Mouse (Mus musculus) heart, adult 2 months (tissue): ENCODE measurements around the gene Tspyl1. TPM values are rescaled to one million over a fixed set of nuclear protein-coding genes. Genes with fewer than 3 reads are reported as not detected.

ENCODE experiments used
- DNase-seq, 2 experiments: peaks; one replicate each; pipeline ENCODE4 v3.0.0; 2021
- H3K27ac ChIP-seq: fragments of 200-600 bp; 2 replicates; pipeline ENCODE4 v1.8.1; 2022
- H3K27me3 ChIP-seq: fragments of 200-500 bp; 2 replicates; pipeline ENCODE4 v1.6.1; 2012; ENCODE audit warnings: mild to moderate bottlenecking, low read length, inconsistent platforms, mixed read lengths; ENCODE audit not compliant: control insufficient read depth, insufficient read depth
- H3K36me3 ChIP-seq: fragments of 200-500 bp; 2 replicates; pipeline ENCODE4 v1.6.1; 2012; ENCODE audit warnings: low read length, inconsistent platforms; ENCODE audit not compliant: control insufficient read depth, insufficient read depth
- H3K4me1 ChIP-seq: fragments of 200-500 bp; 2 replicates; pipeline ENCODE4 v1.6.1; 2011; ENCODE audit warnings: low read length; ENCODE audit not compliant: control insufficient read depth, insufficient read depth
- H3K4me3 ChIP-seq: fragments of 200-600 bp; 2 replicates; pipeline ENCODE4 v1.8.1; 2022
- H3K79me2 ChIP-seq: fragments of 200-500 bp; replicated peaks from 2 replicates; pipeline ENCODE4 v1.6.1; 2012; ENCODE audit warnings: mild to moderate bottlenecking, inconsistent platforms, low read length, moderate library complexity, mixed read lengths; ENCODE audit not compliant: control insufficient read depth, insufficient read depth
- H3K9ac ChIP-seq: fragments of 200-500 bp; 2 replicates; pipeline ENCODE4 v1.6.1; 2012; ENCODE audit warnings: low read depth, mild to moderate bottlenecking, control low read depth, inconsistent platforms, low read length, mixed read lengths
- CTCF ChIP-seq: fragments of 200-600 bp; IDR thresholded peaks from 2 replicates; pipeline ENCODE4 v1.8.1; 2022; ENCODE audit warnings: antibody characterized with exemption, mild to moderate bottlenecking, moderate library complexity
- EP300 ChIP-seq: fragments of 200-500 bp; IDR thresholded peaks from 2 replicates; pipeline ENCODE4 v1.6.1; 2011; ENCODE audit warnings: low read depth, low read length, control low read depth; ENCODE audit not compliant: insufficient read depth
- POLR2A ChIP-seq: fragments of 200-500 bp; IDR thresholded peaks from 2 replicates; pipeline ENCODE4 v1.6.1; 2011; ENCODE audit warnings: mild to moderate bottlenecking, low read depth, low read length, control low read depth; ENCODE audit not compliant: insufficient read depth
- WGBS: fragments of 180-500 bp; shearing (Covaris S2); methylation state at CpG from one replicate; pipeline ENCODE4 v1.1.7; 2018; 5-methylcytosine and 5-hydroxymethylcytosine counted together
- intact Hi-C: fragments of 180-260 bp; cut with DNase I; formaldehyde crosslinking; loops from one replicate; pipeline ENCODE4 v1.15.1; 2025
- long read RNA-seq: library from polyadenylated mRNA; stranded (forward); transcript quantifications from one replicate; pipeline ENCODE4 v2.0.0, GENCODE M21; 2021
- polyA plus RNA-seq: library from polyadenylated mRNA; depleted of rRNA; stranded (reverse); fragments of >200 nt; gene quantifications from 2 replicates; pipeline ENCODE4 v1.2.3, GENCODE M21; 2012; rRNA removed
- total RNA-seq, 2 experiments: library from RNA; stranded (reverse); gene quantifications; 2 replicates each; pipeline ENCODE4 v1.2.3; 2021

The Tspyl1 gene
- 10 to 100 TPM; 57.0 to 64.4 TPM for total RNA-seq
- 30.6 and 55.3 TPM in 2 replicates for polyA plus RNA-seq
- long read RNA-seq, transcript Tspyl1-201 (1 exons, 3,086 nt) = major isoform, 123 of 123 reads
- long read RNA-seq, partial matches to known transcripts = 0 of 123 reads
- long read RNA-seq, other reads (novel, unspliced or antisense) = 0 of 123 reads

DNA sequence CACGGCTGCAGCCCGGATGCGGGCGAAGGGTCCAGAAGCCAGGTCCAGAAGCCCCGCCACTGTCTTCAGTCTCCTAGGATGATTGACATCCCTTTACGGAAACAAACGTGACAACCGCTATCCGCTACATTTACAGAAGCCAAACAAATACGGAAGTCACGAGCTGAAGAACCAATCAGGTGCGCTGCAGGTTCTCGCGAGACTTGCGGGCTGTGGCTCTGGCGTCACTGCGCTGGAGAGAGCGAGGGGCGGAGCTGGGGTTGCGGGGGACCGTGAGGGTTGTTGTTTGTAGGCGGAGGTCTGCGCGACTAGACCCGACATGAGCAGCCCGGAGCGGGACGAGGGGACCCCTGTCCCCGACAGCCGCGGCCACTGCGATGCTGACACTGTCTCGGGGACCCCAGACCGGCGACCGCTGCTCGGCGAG lies at the start of gene Tspyl1:
TSS of gene Tspyl1 (plus strand) at position 229 of the 427 bp plus-strand sequence.
- H3K4me1 ChIP-seq = peaks cover 3% of the 10 kb centered on the region
- peak; percentile 97 to 98 for DNase-seq
- intact Hi-C loops = loop anchor here (1.0 to 5.0 kb wide), 6 partner anchors 15 to 245 kb away; partner anchors contain the start of genes Calhm5, Nt5dc1, Trappc3l and Tspyl4
- H3K9ac ChIP-seq = peak within 1 kb of the TSS; percentile 98
- peak within 1 kb of the TSS; percentile 94 for H3K4me3 ChIP-seq
- peak; percentile 76 for TF ChIP-seq EP300
- no peak for TF ChIP-seq CTCF
- peak; percentile 86 for TF ChIP-seq POLR2A
- peaks cover 12% of the 10 kb centered on the region for H3K36me3 ChIP-seq
- H3K79me2 ChIP-seq = peaks cover 4% of the 10 kb centered on the region; the same call in 1 of the 2 replicates
- under 1% methylated on average over 38 of the region's 38 CpGs for WGBS
- no peaks in the 10 kb centered on the region for H3K27me3 ChIP-seq
- peak within 1 kb of the TSS; percentile 96 for H3K27ac ChIP-seq

DNA sequence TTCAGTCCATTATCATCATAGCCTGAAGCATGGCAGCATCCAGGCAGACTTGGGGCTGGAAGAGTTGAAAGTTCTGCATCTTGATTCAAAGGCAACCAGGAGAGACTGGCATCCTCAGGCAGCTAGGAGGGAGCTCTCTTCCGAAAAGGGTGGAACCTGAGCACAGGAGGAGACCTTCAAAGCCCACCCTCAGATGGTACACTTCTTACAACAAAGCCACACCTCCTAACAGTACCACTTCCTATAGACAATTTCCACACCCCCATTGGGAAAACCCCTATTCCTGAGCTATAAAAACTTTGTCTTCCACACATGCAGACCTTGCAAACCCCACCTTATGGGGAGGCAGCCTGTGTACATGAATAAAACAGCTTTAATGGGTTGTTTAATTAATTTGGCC lies 48.6 kb upstream of the Tspyl1 start:
- 96% methylated on average over 1 of the region's 1 CpGs for WGBS
- no peaks in the 10 kb centered on the region for H3K27me3 ChIP-seq
- TF ChIP-seq CTCF = no peak
- H3K4me3 ChIP-seq = no peak overlapping the region
- no peak for DNase-seq
- H3K27ac ChIP-seq = no peak overlapping the region
- H3K79me2 ChIP-seq = no peaks in the 10 kb centered on the region
- no peak overlapping the region for H3K9ac ChIP-seq
- H3K36me3 ChIP-seq = no peaks in the 10 kb centered on the region
- no peaks in the 10 kb centered on the region for H3K4me1 ChIP-seq
- intact Hi-C loops = no loop called here

DNA sequence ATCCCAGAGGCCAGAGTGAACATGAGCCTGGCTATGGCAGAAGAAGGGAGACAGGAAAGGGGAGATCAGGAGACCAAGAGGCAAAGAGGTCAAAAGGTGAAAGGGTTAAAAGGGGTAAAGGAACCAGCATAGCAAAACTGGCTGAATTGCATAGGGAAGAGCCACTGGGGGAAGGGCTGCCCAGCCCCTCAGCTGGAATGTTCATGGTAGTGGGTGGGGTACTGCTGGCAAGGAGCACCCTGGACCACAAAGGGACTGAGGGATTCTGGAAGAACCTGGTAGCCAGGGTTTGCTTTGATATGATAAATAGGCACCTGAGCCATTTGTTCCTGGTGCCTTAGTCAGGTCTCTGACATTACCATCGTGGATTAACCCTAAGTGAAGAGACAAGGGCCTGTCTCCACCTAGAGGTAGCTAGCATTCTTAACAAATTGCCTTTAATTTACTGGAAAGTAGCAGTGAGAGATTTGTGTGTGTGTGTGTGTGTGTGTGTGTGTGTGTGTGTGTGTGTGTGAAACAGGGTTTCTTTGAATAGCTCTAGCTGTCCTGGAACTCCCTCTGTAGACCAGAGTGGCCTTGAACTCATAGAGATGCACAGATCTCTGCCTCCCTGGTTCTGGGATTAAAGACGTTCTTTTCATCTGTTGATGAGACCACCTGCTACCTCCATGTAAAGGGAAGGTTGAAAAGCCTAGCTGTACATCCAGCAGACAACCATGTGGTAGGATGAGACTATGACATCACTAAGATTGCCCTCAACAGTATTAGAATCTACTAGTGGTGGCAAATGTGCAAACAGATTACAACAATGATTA lies 47.9 kb upstream of the Tspyl1 start:
- H3K27ac ChIP-seq = no peak overlapping the region
- H3K4me3 ChIP-seq = no peak overlapping the region
- H3K36me3 ChIP-seq = no peaks in the 10 kb centered on the region
- TF ChIP-seq EP300 = no peak
- TF ChIP-seq CTCF = peak; percentile 35
- TF ChIP-seq POLR2A = no peak
- no peaks in the 10 kb centered on the region for H3K27me3 ChIP-seq
- intact Hi-C loops = no loop called here
- H3K9ac ChIP-seq = no peak overlapping the region
- no peak for DNase-seq
- no peaks in the 10 kb centered on the region for H3K79me2 ChIP-seq
- WGBS = 43% methylated on average over 2 of the region's 2 CpGs
- H3K4me1 ChIP-seq = no peaks in the 10 kb centered on the region

GRCm38 (mm10) chr10:34235384-34235783 lies 46.6 kb upstream of the Tspyl1 start:
- Histone ChIP-seq H3K27ac (no peak overlapping the region), H3K36me3 (no peaks in the 10 kb centered on the region), H3K4me3 (no peak overlapping the region), H3K9ac (no peak overlapping the region), H3K4me1 (no peaks in the 10 kb centered on the region), H3K79me2 (no peaks in the 10 kb centered on the region), H3K27me3 (no peaks in the 10 kb centered on the region)
- TF ChIP-seq POLR2A (no peak), EP300 (no peak), CTCF (no peak)
- intact Hi-C loops = no loop called here
- 28% methylated on average over 3 of the region's 3 CpGs for WGBS
- DNase-seq = peak in 1 of 2 experiments; percentile 11

- intact Hi-C loops = no loop called here
- Histone ChIP-seq H3K36me3 (no peaks in the 10 kb centered on the region), H3K9ac (no peak overlapping the region), H3K79me2 (no peaks in the 10 kb centered on the region), H3K4me3 (no peak overlapping the region), H3K27ac (no peak overlapping the region), H3K27me3 (no peaks in the 10 kb centered on the region), H3K4me1 (no peaks in the 10 kb centered on the region)
- WGBS = 64% methylated on average over 5 of the region's 5 CpGs
- DNase-seq = no peak
- TF ChIP-seq EP300 (no peak), POLR2A (no peak), CTCF (no peak)
Measured at GRCm38 (mm10) chr10:34236569-34236968, 45.4 kb upstream of the Tspyl1 start.

GRCm38 (mm10) chr10:34238536-34238935 lies 43.5 kb upstream of the Tspyl1 start:
- DNase-seq = no peak
- no peaks in the 10 kb centered on the region for H3K79me2 ChIP-seq
- H3K4me3 ChIP-seq = no peak overlapping the region
- H3K4me1 ChIP-seq = no peaks in the 10 kb centered on the region
- H3K36me3 ChIP-seq = no peaks in the 10 kb centered on the region
- no peaks in the 10 kb centered on the region for H3K27me3 ChIP-seq
- TF ChIP-seq EP300 (no peak), CTCF (no peak), POLR2A (no peak)
- intact Hi-C loops = no loop called here
- 67% methylated on average over 4 of the region's 4 CpGs for WGBS
- H3K9ac ChIP-seq = no peak overlapping the region
- no peak overlapping the region for H3K27ac ChIP-seq
